23 mouse cellular contexts compared by ENCODE assay signal in the genomic region with DNA sequence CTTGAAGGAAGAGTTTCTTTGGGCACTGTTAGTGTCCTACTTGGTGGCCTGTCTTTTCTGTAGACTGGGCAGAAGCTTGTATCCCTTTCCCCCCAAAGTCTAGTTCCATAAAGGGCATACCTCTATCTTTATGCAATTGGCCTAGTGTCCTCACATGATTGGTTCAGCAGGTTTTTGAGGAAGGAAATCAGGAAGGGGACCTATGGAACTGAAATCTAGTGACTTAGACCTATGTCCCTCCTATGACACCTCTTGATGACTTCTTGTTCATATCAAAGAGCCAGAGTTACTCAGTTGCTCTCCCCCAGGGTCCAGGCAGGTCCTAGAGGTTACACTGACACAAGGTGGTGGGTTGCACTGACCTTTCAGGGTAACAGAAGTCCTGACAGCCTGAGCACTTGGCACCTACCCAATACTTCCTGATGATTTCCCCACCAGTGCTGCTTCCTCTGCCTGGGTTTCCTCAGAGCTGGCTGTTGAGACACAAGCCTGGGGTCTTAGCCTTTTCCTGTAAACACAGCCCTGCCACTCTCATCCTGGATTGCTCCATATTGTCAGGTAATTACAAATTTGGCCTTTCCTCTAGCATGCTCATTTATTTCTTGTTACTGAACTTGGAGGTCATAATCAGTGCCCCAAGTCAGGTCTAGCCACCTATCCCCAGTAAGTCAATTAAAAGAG. TPM values are rescaled to one million over a fixed set of nuclear protein-coding genes. Genes with fewer than 3 reads are reported as not detected.
"Had no signal": no experiment of that assay in that cellular context is flagged by ENCODE, and none has a peak within 500 bp of the region (broad histone marks: within the 10 kb centered on the region; RNA-seq: fewer than 3 reads in every experiment).

No protein-coding gene starts in this region.

- H3K4me2 ChIP-seq: limb, embryonic 12.5 days; midbrain, embryonic 12.5 days; neural tube, embryonic 13.5 days; stomach, embryonic 15.5 days had no signal

- H3K36me3 ChIP-seq: limb, embryonic 12.5 days; midbrain, embryonic 12.5 days; neural tube, embryonic 13.5 days; stomach, embryonic 15.5 days had no signal

- DNase-seq: kidney, adult 11 months; kidney, adult 9 months; kidney, postnatal 4 days; liver; lung, adult 2 months; lung, postnatal 10 days; retina, postnatal 1 day; right cerebral cortex, postnatal 14 days; thymus, adult 2 months; thymus, postnatal 36 days had no signal

- H3K9me3 ChIP-seq: limb, embryonic 12.5 days; midbrain, embryonic 12.5 days; neural tube, embryonic 13.5 days; stomach, embryonic 15.5 days had no signal

- H3K4me3 ChIP-seq: layer of hippocampus, adult 2 months; limb, embryonic 12.5 days; midbrain, embryonic 12.5 days; neural tube, embryonic 13.5 days; stomach, embryonic 15.5 days had no signal

- H3K9ac ChIP-seq: limb, embryonic 12.5 days; liver, embryonic 14.5 days; midbrain, embryonic 12.5 days; neural tube, embryonic 13.5 days; stomach, embryonic 15.5 days had no signal

- H3K27ac ChIP-seq: kidney, postnatal 0 days; layer of hippocampus, adult 2 months; limb, embryonic 12.5 days; liver, embryonic 14.5 days; midbrain, embryonic 12.5 days; neural tube, embryonic 13.5 days; stomach, embryonic 15.5 days had no signal

- ATAC-seq: midbrain, embryonic 16.5 days had no signal

- H3K27me3 ChIP-seq: midbrain, embryonic 12.5 days; neural tube, embryonic 13.5 days; stomach, embryonic 15.5 days had no signal

- H3K4me1 ChIP-seq: limb, embryonic 12.5 days; midbrain, embryonic 12.5 days; neural tube, embryonic 13.5 days; stomach, embryonic 15.5 days had no signal

RNA-seq across cellular contexts. Expression of gene S100a7a, which starts 5.7 kb away (rescaled TPM):
- total RNA-seq: megakaryocyte-erythroid progenitor cell, adult 5-6 weeks had no signal
- polyA plus RNA-seq: limb, embryonic 12.5 days; liver, embryonic 14.5 days; midbrain, embryonic 16.5 days; neural tube, embryonic 13.5 days; testis, adult 2 months had no signal

RNA-seq across cellular contexts. Expression of gene S100a8, which starts 9.3 kb away (rescaled TPM):
- total RNA-seq: layer of hippocampus, adult 2 months had no signal
- polyA plus RNA-seq: testis, adult 2 months had no signal

RNA-seq across cellular contexts. Expression of gene S100a9, which starts 36.0 kb away (rescaled TPM):
- total RNA-seq: layer of hippocampus, adult 2 months; left cerebral cortex, postnatal 36 days had no signal
- polyA plus RNA-seq: testis, adult 2 months had no signal

RNA-seq across cellular contexts. Expression of gene S100a5, which starts 51.2 kb away (rescaled TPM):
- total RNA-seq: layer of hippocampus, adult 2 months; layer of hippocampus, postnatal 10 days; left cerebral cortex, postnatal 36 days; megakaryocyte-erythroid progenitor cell, adult 5-6 weeks had no signal
- polyA plus RNA-seq: limb, embryonic 12.5 days; liver, embryonic 14.5 days; lung, adult 2 months; midbrain, embryonic 12.5 days; midbrain, embryonic 16.5 days; neural tube, embryonic 13.5 days; spleen, adult 2 months; testis, adult 2 months; thymus, adult 2 months had no signal
